Mouse (Mus musculus): ENCODE measurements around the gene Slit1. TPM values are rescaled to one million over a fixed set of nuclear protein-coding genes. Genes with fewer than 3 reads are reported as not detected.

Slit1 gene
- polyA plus RNA-seq, 1 experiment = 51.5 TPM

- TF ChIP-seq POLR2A (IDR thresholded peaks at IDR 0.05; ENCODE audit: borderline replicate concordance, extremely low read depth, insufficient read depth, insufficient read length, poor library complexity, severe bottlenecking) = no peak
- TF ChIP-seq CTCF (IDR thresholded peaks at IDR 0.05; ENCODE audit: borderline replicate concordance, extremely low read depth, insufficient read depth, insufficient read length) = no peak
- no peak for DNase-seq (ENCODE audit: low read depth)
Measured at GRCm38 (mm10) chr19:41649394-41649793, 94.1 kb downstream of the Slit1 start.

GRCm38 (mm10) chr19:41646947-41647631 is 96.4 kb downstream of the Slit1 start:
- TF ChIP-seq CTCF (IDR thresholded peaks at IDR 0.05; ENCODE audit: borderline replicate concordance, extremely low read depth, insufficient read depth, insufficient read length) (peak; percentile 85), POLR2A (IDR thresholded peaks at IDR 0.05; ENCODE audit: borderline replicate concordance, extremely low read depth, insufficient read depth, insufficient read length, poor library complexity, severe bottlenecking) (no peak)
- DNase-seq (ENCODE audit: low read depth) = peak; percentile 85

GRCm38 (mm10) chr19:41643010-41643409 is 100.5 kb downstream of the Slit1 start:
- TF ChIP-seq POLR2A (IDR thresholded peaks at IDR 0.05; ENCODE audit: borderline replicate concordance, extremely low read depth, insufficient read depth, insufficient read length, poor library complexity, severe bottlenecking) (no peak), CTCF (IDR thresholded peaks at IDR 0.05; ENCODE audit: borderline replicate concordance, extremely low read depth, insufficient read depth, insufficient read length) (no peak)
- no peak for DNase-seq (ENCODE audit: low read depth)

GRCm38 (mm10) chr19:41634999-41635398 is 108.5 kb downstream of the Slit1 start:
- TF ChIP-seq CTCF (IDR thresholded peaks at IDR 0.05; ENCODE audit: borderline replicate concordance, extremely low read depth, insufficient read depth, insufficient read length) = no peak
- no peak for TF ChIP-seq POLR2A (IDR thresholded peaks at IDR 0.05; ENCODE audit: borderline replicate concordance, extremely low read depth, insufficient read depth, insufficient read length, poor library complexity, severe bottlenecking)
- peak; percentile 49 for DNase-seq (ENCODE audit: low read depth)

GRCm38 (mm10) chr19:41634099-41634498 is 109.4 kb downstream of the Slit1 start:
- no peak for DNase-seq (ENCODE audit: low read depth)
- TF ChIP-seq CTCF (IDR thresholded peaks at IDR 0.05; ENCODE audit: borderline replicate concordance, extremely low read depth, insufficient read depth, insufficient read length) (no peak), POLR2A (IDR thresholded peaks at IDR 0.05; ENCODE audit: borderline replicate concordance, extremely low read depth, insufficient read depth, insufficient read length, poor library complexity, severe bottlenecking) (no peak)

GRCm38 (mm10) chr19:41629532-41629931 is 113.9 kb downstream of the Slit1 start:
- no peak for TF ChIP-seq POLR2A (IDR thresholded peaks at IDR 0.05; ENCODE audit: borderline replicate concordance, extremely low read depth, insufficient read depth, insufficient read length, poor library complexity, severe bottlenecking)
- TF ChIP-seq CTCF (IDR thresholded peaks at IDR 0.05; ENCODE audit: borderline replicate concordance, extremely low read depth, insufficient read depth, insufficient read length) = peak; percentile 80
- peak; percentile 84 for DNase-seq (ENCODE audit: low read depth)

- DNase-seq (ENCODE audit: low read depth) = peak; percentile 85
Measured at GRCm38 (mm10) chr19:41628970-41629369, 114.5 kb downstream of the Slit1 start.

GRCm38 (mm10) chr19:41620366-41621092 is 122.9 kb downstream of the Slit1 start:
- TF ChIP-seq CTCF (IDR thresholded peaks at IDR 0.05; ENCODE audit: borderline replicate concordance, extremely low read depth, insufficient read depth, insufficient read length) (no peak), POLR2A (IDR thresholded peaks at IDR 0.05; ENCODE audit: borderline replicate concordance, extremely low read depth, insufficient read depth, insufficient read length, poor library complexity, severe bottlenecking) (no peak)
- DNase-seq (ENCODE audit: low read depth) = no peak

More at GRCm38 (mm10) chr19:41628970-41629369, 114.5 kb downstream of the Slit1 start:
- TF ChIP-seq CTCF (IDR thresholded peaks at IDR 0.05; ENCODE audit: borderline replicate concordance, extremely low read depth, insufficient read depth, insufficient read length) (no peak), POLR2A (IDR thresholded peaks at IDR 0.05; ENCODE audit: borderline replicate concordance, extremely low read depth, insufficient read depth, insufficient read length, poor library complexity, severe bottlenecking) (no peak)

- no peak for TF ChIP-seq CTCF (IDR thresholded peaks at IDR 0.05; ENCODE audit: borderline replicate concordance, extremely low read depth, insufficient read depth, insufficient read length)
- TF ChIP-seq POLR2A (IDR thresholded peaks at IDR 0.05; ENCODE audit: borderline replicate concordance, extremely low read depth, insufficient read depth, insufficient read length, poor library complexity, severe bottlenecking) = no peak
- no peak for DNase-seq (ENCODE audit: low read depth)
Measured at GRCm38 (mm10) chr19:41618771-41619385, 124.6 kb downstream of the Slit1 start.

- no peak for TF ChIP-seq CTCF (IDR thresholded peaks at IDR 0.05; ENCODE audit: borderline replicate concordance, extremely low read depth, insufficient read depth, insufficient read length)
- no peak for TF ChIP-seq POLR2A (IDR thresholded peaks at IDR 0.05; ENCODE audit: borderline replicate concordance, extremely low read depth, insufficient read depth, insufficient read length, poor library complexity, severe bottlenecking)
Measured at GRCm38 (mm10) chr19:41618153-41618657, 125.3 kb downstream of the Slit1 start.

GRCm38 (mm10) chr19:41617102-41617501 is 126.4 kb downstream of the Slit1 start:
- DNase-seq (ENCODE audit: low read depth) = no peak
- TF ChIP-seq CTCF (IDR thresholded peaks at IDR 0.05; ENCODE audit: borderline replicate concordance, extremely low read depth, insufficient read depth, insufficient read length) (no peak), POLR2A (IDR thresholded peaks at IDR 0.05; ENCODE audit: borderline replicate concordance, extremely low read depth, insufficient read depth, insufficient read length, poor library complexity, severe bottlenecking) (no peak)

More at GRCm38 (mm10) chr19:41618153-41618657, 125.3 kb downstream of the Slit1 start:
- DNase-seq (ENCODE audit: low read depth) = peak; percentile 93
